Mouse (Mus musculus): ENCODE measurements around the gene Efna3. TPM values are rescaled to one million over a fixed set of nuclear protein-coding genes. Genes with fewer than 3 reads are reported as not detected.

Gene Efna3
- polyA plus RNA-seq, 2 experiments: 32.1 to 38.1 TPM

GRCm38 (mm10) chr3:89293247-89293918 lies 29.4 kb downstream of the Efna3 start:
- no peaks in the 10 kb centered on the region for H3K9me3 ChIP-seq (ENCODE audit: control insufficient read depth, low read length)
- no peak overlapping the region for H3K4me3 ChIP-seq (replicated peaks; ENCODE audit: low read length)
- H3K36me3 ChIP-seq (ENCODE audit: control insufficient read depth, insufficient read depth, low read length): no peaks in the 10 kb centered on the region
- 85% methylated on average over 11 of the region's 11 CpGs for WGBS
- H3K27ac ChIP-seq (replicated peaks; ENCODE audit: low read depth, low read length): no peak overlapping the region
- no peak overlapping the region for H3K9ac ChIP-seq (ENCODE audit: low read depth, low read length, severe bottlenecking)
- H3K27me3 ChIP-seq (ENCODE audit: control insufficient read depth, insufficient read depth, low read length): no peaks in the 10 kb centered on the region
- H3K4me1 ChIP-seq (ENCODE audit: control insufficient read depth, insufficient read depth, low read length): peaks cover 13% of the 10 kb centered on the region; the same call in 1 of the 2 replicates
- H3K4me2 ChIP-seq (replicated peaks; ENCODE audit: low read depth, low read length, severe bottlenecking): no peak overlapping the region
- no peak for TF ChIP-seq POLR2A (IDR thresholded peaks at IDR 0.05; ENCODE audit: borderline replicate concordance, extremely low read depth, insufficient read depth, insufficient read length)
- ATAC-seq (ENCODE audit: low FRiP score, low read depth) (no peak), DNase-seq (ENCODE audit: low spot score) (no peak)

- no peaks in the 10 kb centered on the region for H3K36me3 ChIP-seq (ENCODE audit: control insufficient read depth, insufficient read depth, low read length)
- no peak overlapping the region for H3K4me3 ChIP-seq (replicated peaks; ENCODE audit: low read length)
- 0 out of 2 replicates have a peak overlapping the region, but pooled peaks have one; percentile 4 for H3K27ac ChIP-seq (replicated peaks; ENCODE audit: low read depth, low read length)
- H3K27me3 ChIP-seq (ENCODE audit: control insufficient read depth, insufficient read depth, low read length): no peaks in the 10 kb centered on the region
- no peaks in the 10 kb centered on the region for H3K9me3 ChIP-seq (ENCODE audit: control insufficient read depth, low read length)
- DNase-seq (ENCODE audit: low spot score) (no peak), ATAC-seq (ENCODE audit: low FRiP score, low read depth) (no peak)
- no peak for TF ChIP-seq POLR2A (IDR thresholded peaks at IDR 0.05; ENCODE audit: borderline replicate concordance, extremely low read depth, insufficient read depth, insufficient read length)
- peaks cover 13% of the 10 kb centered on the region; the same call in 1 of the 2 replicates for H3K4me1 ChIP-seq (ENCODE audit: control insufficient read depth, insufficient read depth, low read length)
- H3K4me2 ChIP-seq (replicated peaks; ENCODE audit: low read depth, low read length, severe bottlenecking): no peak overlapping the region
- WGBS: 30% methylated on average over 5 of the region's 5 CpGs
- H3K9ac ChIP-seq (ENCODE audit: low read depth, low read length, severe bottlenecking): no peak overlapping the region
Observed at GRCm38 (mm10) chr3:89292303-89292702, 30.5 kb downstream of the Efna3 start.

GRCm38 (mm10) chr3:89291874-89292273 lies 30.9 kb downstream of the Efna3 start:
- 56% methylated on average over 10 of the region's 10 CpGs for WGBS
- no peak for DNase-seq (ENCODE audit: low spot score)
- no peaks in the 10 kb centered on the region for H3K36me3 ChIP-seq (ENCODE audit: control insufficient read depth, insufficient read depth, low read length)
- H3K4me2 ChIP-seq (replicated peaks; ENCODE audit: low read depth, low read length, severe bottlenecking): no peak overlapping the region
- no peak overlapping the region for H3K4me3 ChIP-seq (replicated peaks; ENCODE audit: low read length)
- no peak overlapping the region for H3K9ac ChIP-seq (ENCODE audit: low read depth, low read length, severe bottlenecking)
- no peak for ATAC-seq (ENCODE audit: low FRiP score, low read depth)
- H3K27me3 ChIP-seq (ENCODE audit: control insufficient read depth, insufficient read depth, low read length): no peaks in the 10 kb centered on the region
- H3K4me1 ChIP-seq (ENCODE audit: control insufficient read depth, insufficient read depth, low read length): peaks cover 13% of the 10 kb centered on the region; the same call in 1 of the 2 replicates
- no peak for TF ChIP-seq POLR2A (IDR thresholded peaks at IDR 0.05; ENCODE audit: borderline replicate concordance, extremely low read depth, insufficient read depth, insufficient read length)
- no peaks in the 10 kb centered on the region for H3K9me3 ChIP-seq (ENCODE audit: control insufficient read depth, low read length)
- H3K27ac ChIP-seq (replicated peaks; ENCODE audit: low read depth, low read length): 0 out of 2 replicates have a peak overlapping the region, but pooled peaks have one; percentile 4

GRCm38 (mm10) chr3:89288503-89288928 lies 34.2 kb downstream of the Efna3 start:
- Histone ChIP-seq H3K27me3 (ENCODE audit: control insufficient read depth, insufficient read depth, low read length) (no peaks in the 10 kb centered on the region), H3K4me3 (replicated peaks; ENCODE audit: low read length) (no peak overlapping the region), H3K36me3 (ENCODE audit: control insufficient read depth, insufficient read depth, low read length) (no peaks in the 10 kb centered on the region), H3K4me1 (ENCODE audit: control insufficient read depth, insufficient read depth, low read length) (peaks cover 13% of the 10 kb centered on the region; the same call in 1 of the 2 replicates), H3K4me2 (replicated peaks; ENCODE audit: low read depth, low read length, severe bottlenecking) (no peak overlapping the region), H3K9ac (ENCODE audit: low read depth, low read length, severe bottlenecking) (no peak overlapping the region), H3K9me3 (ENCODE audit: control insufficient read depth, low read length) (no peaks in the 10 kb centered on the region), H3K27ac (replicated peaks; ENCODE audit: low read depth, low read length) (no peak overlapping the region)
- ATAC-seq (ENCODE audit: low FRiP score, low read depth) (no peak), DNase-seq (ENCODE audit: low spot score) (no peak)
- TF ChIP-seq POLR2A (IDR thresholded peaks at IDR 0.05; ENCODE audit: borderline replicate concordance, extremely low read depth, insufficient read depth, insufficient read length): no peak
- WGBS: 44% methylated on average over 7 of the region's 7 CpGs

GRCm38 (mm10) chr3:89287286-89287685 lies 35.5 kb downstream of the Efna3 start:
- Histone ChIP-seq H3K36me3 (ENCODE audit: control insufficient read depth, insufficient read depth, low read length) (no peaks in the 10 kb centered on the region), H3K4me3 (replicated peaks; ENCODE audit: low read length) (no peak overlapping the region), H3K9ac (ENCODE audit: low read depth, low read length, severe bottlenecking) (no peak overlapping the region; the same call in 1 of the 2 replicates), H3K9me3 (ENCODE audit: control insufficient read depth, low read length) (no peaks in the 10 kb centered on the region), H3K4me1 (ENCODE audit: control insufficient read depth, insufficient read depth, low read length) (peaks cover 13% of the 10 kb centered on the region; the same call in 1 of the 2 replicates), H3K4me2 (replicated peaks; ENCODE audit: low read depth, low read length, severe bottlenecking) (no peak overlapping the region), H3K27ac (replicated peaks; ENCODE audit: low read depth, low read length) (no peak overlapping the region), H3K27me3 (ENCODE audit: control insufficient read depth, insufficient read depth, low read length) (no peaks in the 10 kb centered on the region)
- WGBS: 36% methylated on average over 5 of the region's 5 CpGs
- no peak for ATAC-seq (ENCODE audit: low FRiP score, low read depth)
- no peak for DNase-seq (ENCODE audit: low spot score)
- TF ChIP-seq POLR2A (IDR thresholded peaks at IDR 0.05; ENCODE audit: borderline replicate concordance, extremely low read depth, insufficient read depth, insufficient read length): no peak
